Mouse (Mus musculus) gastrocnemius, adult 8-10 months (tissue): ENCODE data around the gene Atg4d. TPM values are rescaled to one million over a fixed set of nuclear protein-coding genes. Genes with fewer than 3 reads are reported as not detected.
"Not testable (repeated sequence)": the region's sequence is repeated elsewhere in the genome, so short reads cannot be mapped to it uniquely, and the experiment has no call there.

ENCODE experiments used
- DNase-seq, 2 experiments: peaks; one replicate each; pipeline ENCODE4 v3.0.0; 2022; ENCODE audit warnings: low spot score in 2 of 2
- total RNA-seq, 4 experiments: library from RNA; stranded (reverse); gene quantifications; 2 replicates each; pipeline ENCODE4 v1.2.4; 2022

Gene Atg4d
- total RNA-seq, 4 experiments from 2014 or later, result 74.3 to 87.3 (median 80.7) TPM

DNA sequence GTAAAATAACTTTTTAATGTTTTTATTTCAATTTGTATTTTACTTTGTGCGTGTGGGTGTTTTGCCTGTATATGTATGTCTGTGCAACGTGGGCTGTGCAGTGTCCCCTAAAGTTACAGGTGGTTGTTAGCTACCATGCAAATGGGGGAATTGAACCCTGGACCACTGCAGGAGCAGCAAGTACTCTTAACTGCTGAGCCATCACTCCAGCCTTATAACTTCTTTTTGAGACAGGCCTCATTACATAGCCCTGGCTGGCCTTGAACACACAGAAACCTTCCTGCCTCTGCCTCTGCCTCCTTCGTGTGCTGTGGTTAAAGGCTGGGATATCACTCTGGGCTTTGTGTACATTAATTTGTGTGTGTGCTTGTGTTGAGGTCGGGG lies 25.6 kb upstream of the Atg4d start:
- no peak for DNase-seq

DNA sequence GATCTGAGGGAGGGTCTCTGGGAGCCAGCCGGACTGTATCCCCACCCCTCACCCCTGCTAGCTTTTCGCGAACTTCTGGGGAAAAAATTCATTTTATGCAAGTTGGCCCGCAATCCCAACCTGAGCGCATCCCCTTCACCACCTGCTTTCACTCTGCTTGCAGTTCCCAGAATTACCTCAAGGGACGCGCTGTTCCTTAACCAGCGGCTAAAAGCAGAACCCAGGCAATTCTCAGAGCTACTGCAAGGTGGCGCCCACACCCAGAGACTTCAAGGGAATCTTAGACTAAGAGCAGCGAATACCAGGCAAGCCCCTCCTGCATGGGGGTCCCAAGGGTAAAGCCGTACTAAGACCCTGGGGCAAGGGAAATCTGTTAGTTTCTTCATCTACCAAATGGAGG lies 23.8 kb upstream of the Atg4d start:
- peak; percentile 54 to 68 for DNase-seq

DNA sequence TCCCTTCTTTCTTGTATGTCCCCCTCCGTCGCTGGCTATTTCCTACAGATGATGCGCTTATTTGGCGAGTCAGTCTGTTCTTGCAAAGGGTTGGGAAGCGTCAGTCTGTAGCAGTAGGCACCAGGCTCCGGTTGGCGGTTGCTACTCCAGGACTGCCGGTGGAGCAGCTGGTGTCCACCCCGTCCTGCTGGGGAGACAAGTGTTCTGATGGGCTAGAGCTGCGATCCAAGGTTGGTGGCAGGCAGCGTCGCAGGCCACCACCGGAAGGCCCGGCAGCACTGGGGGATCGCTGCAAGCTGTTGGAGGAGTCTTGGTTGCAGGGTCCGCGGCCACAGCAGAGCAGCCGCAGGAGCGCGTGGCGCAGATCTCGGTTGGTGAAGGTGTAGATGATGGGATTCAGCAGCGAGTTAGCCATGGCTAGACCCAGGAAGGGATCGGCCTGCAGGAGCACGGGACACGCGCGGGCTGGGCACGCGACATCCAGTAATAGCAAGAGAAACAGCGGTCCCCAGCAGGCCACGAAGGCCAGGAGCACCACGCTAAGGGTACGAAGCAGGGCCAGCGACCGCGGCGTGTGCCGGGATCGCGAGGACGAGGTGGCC lies 21.2 kb upstream of the Atg4d start:
- no peak for DNase-seq

DNA sequence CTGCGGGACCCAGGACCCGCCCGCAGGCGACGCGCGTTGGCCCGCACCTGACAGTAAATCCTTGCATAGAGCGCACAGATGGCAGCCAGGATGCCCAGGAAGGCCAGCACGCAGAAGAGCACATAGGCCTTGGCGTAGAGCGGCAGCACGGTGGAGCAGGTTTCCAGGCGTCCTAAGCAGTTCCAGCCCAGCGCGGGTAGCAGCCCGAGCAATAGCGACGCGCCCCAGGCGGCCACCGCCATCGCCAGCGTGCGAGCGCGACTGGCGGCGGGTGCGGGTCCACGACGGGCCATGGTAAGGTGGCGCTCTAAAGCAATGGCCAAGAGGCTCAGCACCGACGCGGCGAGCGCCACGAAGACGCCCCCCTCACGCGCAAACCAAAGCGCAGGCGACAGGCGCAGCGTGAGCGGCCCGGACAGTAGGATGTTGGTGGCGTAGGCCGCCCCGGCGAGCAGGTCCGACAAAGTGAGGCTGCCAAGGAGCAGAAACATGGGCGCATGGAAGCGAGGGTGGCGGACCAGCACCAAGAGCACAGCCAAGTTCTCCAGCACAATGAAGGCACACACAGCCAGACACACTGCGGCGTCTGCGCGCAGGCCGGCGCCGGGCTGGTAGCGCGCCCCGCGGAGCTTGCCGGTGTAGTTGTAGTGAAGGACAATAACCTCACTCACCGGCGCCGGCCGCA lies 20.5 kb upstream of the Atg4d start:
- no peak for DNase-seq

DNA sequence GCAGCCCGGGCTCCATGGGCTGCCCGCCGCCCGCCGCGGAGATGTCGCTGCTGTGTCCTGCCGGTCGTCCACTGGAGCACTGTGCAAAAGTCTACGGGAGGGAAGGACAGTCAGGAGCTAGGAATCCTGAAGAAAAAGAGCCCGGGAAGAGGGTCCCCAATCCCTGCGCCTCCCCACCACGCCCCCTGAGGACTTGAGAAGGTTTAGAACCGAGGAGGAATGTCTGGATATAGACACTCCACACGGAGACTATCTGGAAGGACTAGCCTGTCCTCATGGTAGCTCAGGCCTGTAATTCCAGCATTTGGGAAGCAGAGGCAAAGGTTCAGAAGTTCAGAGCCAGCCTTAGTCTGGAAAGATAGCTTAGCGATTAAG lies 20.0 kb upstream of the Atg4d start:
- DNase-seq, result no peak

DNA sequence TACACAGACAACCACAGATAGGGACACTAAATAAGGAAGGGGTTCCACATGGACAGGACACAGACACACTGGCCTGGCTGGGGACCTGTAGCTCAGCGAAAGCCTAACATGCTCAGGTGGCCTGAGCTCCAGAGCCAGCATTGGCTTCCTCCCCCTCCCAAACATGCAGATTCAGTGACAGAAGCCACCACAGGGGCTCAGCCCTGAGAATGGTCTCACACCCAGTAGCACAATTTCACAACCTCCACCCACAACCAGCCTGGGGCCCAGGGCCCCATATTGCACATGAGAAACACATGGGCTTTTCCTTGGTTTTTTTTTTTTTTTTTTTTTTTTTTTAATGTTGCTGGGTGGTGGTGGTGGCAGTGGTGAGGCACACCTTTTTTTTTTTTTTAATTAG lies 18.8 kb upstream of the Atg4d start:
- no peak for DNase-seq

DNA sequence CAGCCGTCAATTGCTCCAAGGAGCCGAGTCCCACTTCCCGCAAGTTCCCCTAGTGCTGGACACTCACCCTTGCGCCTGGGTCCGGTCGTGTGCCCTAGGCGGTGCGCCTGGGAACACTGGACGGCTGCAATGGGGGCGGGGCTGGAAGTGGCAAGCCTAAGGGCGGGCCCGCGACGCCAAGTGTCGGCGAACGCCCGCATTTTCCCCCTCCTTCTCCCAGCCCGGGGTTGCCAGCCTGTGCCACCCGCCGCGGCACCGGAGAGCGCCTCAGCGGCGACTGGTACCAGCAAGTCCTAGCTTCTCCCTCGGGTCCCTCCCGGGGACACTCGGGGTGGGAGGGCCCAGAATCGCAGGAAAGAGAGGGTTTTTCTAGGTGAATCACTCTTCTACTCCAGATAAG lies 16.8 kb upstream of the Atg4d start, which contains the start of gene S1pr5:
Gene S1pr5, minus strand, starts transcription at position 118 of the 400 bp plus-strand sequence.
- peak in 1 of 2 experiments; percentile 37 for DNase-seq

DNA sequence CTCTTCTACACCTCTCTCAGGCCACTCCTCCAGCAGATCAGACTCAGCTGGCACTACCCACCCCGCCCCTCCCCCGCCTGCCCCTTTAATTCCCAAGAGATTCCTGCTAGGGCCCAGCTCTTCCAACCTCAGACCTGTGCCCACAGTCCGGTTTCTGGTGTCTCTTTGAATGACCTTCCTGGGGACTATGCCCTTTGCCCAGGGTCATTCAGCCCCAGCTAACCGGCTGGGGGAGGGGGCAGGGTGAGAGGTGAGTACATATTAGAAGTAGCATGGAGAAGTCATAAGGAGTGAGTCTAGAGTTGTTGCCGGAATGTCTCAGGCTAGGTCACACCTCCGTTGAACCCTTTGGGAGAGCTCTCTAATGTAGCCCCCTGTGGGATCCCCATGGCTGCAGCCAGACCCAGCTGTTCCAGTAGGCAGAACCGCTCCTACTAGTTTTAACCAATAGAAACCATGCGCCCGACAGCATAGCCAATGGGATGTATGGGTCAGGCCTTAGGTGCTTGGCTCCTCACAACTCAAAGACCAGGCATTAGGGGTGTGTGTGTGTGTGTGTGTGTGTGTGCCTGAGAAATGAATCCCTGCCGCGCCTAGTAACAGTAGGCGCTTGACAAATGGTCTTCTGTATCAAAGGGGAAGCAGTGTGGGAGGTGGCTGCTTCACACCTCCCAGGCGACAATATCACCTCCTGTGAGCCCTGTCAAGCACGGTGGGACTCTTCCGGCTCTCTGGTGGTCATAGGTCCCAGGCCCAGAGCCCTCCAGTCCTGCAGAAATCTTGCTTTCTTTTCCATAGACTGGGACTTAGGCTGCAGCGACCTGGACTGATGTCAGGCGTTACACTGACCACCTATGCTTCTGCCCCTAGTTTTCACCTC lies 15.2 kb upstream of the Atg4d start:
- DNase-seq, result no peak

DNA sequence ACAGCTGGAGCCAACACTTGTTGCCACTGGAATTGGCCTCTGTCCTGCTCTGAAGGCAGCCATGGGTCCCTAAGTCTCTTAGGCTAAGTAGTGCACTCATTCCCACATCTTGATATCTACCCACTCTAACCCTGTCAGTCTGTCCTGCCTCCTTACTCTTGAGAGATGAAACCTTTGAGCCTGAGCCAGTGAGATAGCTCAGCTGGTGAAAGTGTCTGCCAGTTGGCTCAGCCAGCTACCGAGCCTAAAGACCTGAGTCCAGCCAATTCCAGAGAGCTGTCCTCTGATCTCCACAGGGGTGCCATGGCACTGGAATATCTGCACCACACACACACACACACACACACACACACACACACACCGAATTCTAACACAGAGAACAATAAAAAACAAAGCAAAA lies 14.6 kb upstream of the Atg4d start:
- no peak for DNase-seq

DNA sequence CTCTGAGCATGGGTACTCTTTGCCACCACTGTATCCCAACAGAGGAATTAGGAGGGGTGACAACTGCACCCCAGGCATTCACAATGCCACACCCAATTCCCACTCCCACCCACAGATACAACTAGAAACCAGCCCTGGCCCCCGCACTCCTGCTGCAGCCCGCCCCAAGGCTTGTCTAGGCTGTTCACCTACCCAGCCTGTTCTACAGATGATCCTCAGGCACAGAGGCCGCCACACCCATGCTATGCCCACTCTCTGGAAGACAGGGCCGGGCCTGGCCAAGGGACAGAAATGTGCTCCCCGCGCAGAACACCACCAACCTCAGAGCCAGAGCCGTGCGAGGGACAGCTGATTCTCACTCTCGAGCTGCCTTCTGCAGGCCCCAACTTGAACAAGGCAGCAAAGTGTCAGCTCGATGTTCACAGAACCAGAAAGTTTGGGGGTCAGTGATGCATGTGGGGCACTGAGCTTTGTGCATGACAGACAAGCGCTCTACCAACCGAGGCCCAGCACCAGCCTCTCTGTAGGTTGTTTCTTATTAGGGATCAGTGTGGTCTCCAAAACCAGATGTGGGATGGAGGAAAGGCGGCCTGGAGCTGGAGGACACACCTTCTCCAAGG lies 13.9 kb upstream of the Atg4d start:
- no peak for DNase-seq

DNA sequence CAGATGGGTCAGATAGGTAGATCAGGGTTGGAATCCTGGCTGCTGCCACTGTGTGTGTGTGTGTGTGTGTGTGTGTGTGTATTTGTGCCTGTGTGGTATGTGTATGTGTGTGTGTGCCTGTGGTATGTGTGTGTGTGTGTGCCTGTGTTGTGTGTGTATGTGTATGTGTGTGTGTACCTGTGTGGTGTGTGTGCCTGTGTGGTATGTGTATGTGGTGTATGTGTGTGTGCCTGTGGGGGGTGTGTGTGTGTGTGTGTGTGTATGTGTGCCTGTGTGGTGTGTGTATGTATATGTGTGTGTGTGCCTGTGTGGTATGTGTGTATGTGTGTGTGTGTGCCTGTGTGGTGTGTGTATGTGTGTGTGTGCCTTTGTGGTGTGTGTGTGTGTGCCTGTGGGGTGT lies 10.4 kb upstream of the Atg4d start:
- no peak for DNase-seq

DNA sequence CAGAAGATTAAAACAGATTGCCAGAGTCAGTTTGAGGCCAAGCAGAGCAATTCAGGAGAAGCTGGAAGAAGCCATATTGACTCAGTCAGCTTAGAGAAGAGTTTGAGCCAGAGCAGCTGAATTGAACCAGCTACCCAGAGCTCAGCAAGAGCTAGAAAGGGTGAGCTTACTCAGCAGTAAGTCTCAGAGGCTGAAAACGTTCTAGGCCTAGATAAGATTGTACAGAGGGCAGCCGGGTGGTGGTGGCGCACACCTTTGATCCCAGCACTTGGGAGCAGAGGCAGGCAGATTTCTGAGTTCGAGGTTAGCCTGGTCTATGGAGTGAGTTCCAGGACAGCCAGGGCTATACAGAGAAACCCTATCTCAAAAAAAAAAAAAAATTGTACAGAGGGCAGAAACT lies 8.7 kb upstream of the Atg4d start:
- not testable (repeated sequence) for DNase-seq

DNA sequence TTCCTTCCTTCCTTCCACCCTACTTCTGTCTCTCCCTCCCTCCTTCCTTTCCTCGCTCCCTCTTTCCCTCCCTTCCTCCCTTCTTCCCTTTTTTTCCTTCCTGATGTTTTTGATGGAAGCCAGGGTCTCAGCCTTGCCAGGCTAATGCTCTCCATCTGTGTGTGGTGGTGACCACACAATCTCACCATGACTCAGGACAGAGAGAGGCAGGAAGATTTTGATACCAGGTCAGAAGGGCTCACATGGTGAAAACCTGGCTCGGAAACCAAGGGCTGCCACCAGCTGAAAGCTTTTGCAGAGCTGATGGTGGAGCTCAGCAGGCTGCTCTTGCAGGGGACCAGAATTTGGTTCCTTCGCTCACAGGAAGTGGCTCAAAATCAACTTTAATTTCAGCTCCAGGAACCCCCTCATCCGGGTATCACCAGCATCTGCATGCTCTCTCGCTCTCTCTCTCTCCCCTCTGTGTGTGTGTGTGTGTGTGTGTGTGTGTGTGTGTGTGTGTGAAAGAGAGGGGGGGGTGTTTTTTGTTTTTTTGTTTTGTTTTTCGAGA lies 4.5 kb upstream of the Atg4d start:
- DNase-seq, result no peak

DNA sequence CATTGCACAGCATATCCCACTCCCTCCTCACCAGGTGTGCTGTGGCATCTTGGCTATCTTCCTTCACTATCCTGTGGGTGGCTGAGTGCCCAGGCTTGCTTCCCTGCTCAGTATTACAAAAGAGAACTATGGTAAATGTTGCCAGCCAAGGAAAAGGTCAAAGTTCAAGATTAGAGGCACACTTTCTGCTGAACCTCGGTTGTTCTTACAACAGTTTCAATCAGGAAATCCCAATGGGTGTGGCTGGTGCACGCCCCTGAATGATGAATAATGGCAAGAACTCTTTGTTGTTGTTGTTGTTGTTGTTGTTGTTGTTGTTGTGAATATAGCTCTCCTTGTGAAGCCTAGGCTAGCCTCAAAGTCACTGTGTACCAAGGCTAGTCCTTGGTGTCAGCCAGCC lies 3.3 kb upstream of the Atg4d start:
- DNase-seq, result no peak

DNA sequence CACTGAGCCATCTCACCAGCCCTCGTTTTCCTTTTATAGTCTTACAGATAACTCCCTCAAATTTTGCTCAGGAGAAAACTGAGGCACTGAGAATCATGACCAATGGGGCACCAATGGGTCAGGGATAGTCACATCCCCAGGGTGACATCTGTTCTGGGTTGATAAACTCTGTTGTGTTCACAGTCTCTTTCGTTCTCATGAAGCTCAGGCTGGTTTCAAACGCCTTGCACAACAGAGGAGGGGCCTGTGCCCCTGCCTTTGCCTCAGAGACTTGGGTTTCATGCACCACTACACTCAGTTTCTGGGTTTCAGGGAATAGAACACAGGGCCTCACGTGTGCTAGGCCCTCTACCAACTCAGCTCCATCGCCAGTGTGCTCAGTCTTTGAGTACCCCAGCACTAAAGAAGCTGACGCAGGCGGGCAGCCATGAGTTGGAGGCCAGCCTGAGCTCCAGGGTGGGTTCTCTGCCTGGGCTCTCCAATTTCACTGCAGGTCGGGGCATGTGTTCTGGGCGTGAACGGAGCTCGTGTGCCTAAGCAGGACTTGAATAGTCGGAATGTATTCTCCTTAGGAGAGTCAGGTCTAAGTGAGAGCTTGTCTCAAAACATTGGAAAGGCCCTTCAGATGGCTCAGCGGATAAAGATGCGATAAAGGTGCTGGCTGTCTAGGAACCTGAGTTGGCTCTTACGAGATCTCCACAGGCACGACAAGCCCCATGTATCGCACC lies 657 bp upstream of the Atg4d start:
- DNase-seq, result no peak

DNA sequence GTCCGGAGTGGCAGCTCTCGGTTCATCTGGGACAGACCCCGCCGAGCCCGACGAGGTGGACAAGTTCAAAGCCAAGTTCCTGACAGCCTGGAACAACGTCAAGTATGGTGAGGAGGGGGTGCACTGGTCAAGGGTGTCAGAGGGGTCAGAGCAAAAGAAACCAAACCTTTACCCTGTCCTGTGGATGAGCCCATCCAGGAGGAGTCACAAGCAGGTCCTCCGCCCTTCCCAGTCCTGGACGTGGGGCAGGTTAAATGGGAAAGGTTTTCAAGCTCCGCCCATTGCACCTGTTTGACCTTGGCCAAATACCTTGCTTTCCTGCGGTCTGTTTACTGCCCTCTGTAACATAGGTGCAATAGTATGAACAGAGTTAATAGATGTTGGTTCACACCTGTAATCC lies 518 bp downstream of the Atg4d start:
- no peak for DNase-seq

DNA sequence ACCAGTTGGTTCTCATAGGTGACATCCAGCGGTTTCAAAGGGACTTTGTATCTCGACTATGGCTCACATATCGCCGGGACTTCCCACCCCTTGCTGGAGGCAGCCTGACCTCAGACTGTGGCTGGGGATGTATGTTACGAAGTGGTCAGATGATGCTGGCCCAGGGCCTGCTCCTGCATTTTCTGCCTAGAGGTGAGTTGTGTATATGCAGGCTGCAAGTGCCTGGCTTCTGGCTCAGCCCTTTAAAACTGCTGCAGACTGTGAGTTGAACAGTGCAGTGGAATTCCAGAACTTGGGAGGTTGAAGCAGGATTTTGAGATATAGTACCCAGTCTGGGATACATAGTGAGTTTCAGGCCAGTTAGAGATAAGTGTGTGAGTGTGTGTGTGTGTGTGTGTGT lies 1.8 kb downstream of the Atg4d start:
- no peak for DNase-seq

DNA sequence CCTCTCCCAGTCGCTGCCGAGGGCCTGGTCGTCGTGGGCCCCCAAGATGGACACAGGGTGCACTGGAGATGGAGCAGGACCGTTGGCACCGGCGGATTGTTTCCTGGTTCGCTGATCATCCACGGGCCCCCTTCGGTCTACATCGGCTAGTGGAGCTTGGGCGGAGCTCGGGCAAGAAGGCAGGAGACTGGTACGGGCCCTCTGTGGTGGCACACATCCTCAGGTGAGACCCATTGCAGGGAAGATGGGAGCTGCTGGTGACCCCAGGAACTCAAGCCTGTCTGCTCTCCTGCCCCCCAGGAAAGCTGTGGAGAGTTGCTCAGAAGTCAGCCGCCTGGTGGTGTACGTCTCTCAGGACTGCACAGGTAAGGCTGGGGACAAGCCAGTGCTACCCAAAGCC lies 3.2 kb downstream of the Atg4d start:
- no peak for DNase-seq

DNA sequence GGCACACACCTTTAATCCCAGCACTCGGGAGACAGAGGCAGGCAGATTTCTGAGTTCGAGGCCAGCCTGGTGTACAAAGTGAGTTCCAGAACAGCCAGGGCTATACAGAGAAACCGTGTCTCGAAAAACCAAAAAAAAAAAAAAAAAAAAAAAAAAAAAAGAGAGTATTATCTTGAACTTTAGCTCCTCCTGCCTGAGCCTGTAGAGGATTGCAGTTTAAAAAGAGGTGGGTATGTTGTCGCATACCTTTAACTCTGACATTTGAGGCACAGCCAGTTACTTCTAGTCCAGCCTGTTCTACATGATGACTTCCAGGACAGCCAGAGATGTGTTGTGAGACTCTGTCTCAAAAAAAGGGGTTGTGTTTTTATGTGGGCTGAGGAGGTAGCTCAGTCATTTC lies 4.5 kb downstream of the Atg4d start:
- not testable (repeated sequence) for DNase-seq

DNA sequence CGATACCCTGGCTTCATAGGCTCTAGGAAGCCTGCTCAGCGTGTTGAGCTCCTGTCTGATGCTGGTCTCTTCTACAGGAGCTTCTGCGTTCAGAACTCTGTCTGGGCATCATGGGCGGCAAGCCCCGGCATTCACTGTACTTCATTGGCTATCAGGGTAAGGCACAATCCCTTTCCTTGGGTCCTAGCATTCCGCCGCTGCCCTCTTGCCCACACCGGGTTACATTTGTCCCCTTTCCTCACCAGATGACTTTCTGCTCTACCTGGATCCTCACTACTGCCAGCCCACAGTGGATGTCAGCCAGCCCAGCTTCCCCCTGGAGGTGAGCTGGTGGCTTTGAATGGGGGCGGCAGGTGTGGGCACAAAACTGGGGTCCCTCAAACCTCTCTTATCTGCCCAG lies 7.3 kb downstream of the Atg4d start:
- DNase-seq, result no peak

DNA sequence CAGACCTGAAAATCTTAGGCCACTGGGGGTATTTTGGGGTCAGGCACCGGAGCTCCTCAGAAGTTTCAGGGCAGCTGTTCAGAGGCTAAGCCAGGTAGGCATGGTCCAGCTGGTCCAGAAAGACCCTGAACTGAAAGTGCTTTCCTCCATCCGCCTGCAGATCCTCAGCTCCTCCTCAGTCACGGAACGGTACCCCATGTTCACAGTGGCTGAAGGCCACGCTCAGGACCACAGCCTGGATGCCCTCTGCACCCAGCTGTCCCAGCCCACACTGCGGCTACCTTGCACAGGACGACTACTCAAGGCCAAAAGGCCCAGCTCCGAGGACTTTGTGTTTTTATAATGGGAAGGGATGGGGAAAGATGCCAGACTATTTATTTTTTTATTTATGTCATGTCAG lies 8.0 kb downstream of the Atg4d start:
- DNase-seq, result no peak
